ENCODE assay signal across 25 mouse cellular contexts in the genomic region with DNA sequence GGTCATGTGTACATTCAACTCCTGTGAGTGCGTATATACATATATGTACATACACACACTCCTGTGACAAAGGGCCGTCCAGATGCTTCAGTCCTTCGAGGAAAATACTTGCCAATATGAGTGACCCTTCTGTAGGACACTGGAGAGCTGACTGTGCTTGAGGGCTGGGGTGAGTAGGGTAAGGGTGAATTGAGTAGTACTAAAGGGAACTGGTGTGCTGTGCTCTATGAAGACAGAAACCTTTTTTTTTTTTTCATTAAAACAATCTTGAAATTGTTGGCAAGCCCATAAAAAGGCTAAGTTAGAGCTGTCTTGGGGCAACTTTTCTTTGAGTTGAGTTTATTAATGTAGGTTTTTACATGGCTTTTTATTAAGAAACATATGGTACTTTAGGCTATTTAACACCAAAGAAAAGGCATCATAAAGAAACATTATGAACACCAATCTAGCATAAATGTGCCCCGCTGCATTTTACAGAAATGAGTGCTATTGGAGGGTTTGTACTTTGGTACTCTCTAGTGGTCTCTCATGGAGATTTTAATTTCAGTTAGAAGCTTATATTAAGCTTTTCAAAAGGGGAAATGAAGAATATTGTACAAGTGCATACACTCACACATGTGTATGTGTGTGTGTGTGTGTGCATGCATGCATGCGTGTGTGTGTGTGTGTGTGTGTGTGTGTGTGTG.
"Had no signal": no experiment of that assay in that cellular context is flagged by ENCODE, and none has a peak within 500 bp of the region (broad histone marks: within the 10 kb centered on the region; RNA-seq: fewer than 3 reads in every experiment).

No protein-coding gene starts in this region.

- H3K27ac ChIP-seq: gastrocnemius, adult 2 months; heart, adult 2 months; heart, embryonic 13.5 days; heart, embryonic 15.5 days; hindbrain, embryonic 10.5 days; hindbrain, embryonic 12.5 days; hindbrain, embryonic 14.5 days; intestine, embryonic 15.5 days; layer of hippocampus, adult 2 months; left cerebral cortex, adult 2 months; liver, embryonic 13.5 days had no signal

- H3K36me3 ChIP-seq: heart, embryonic 13.5 days; heart, embryonic 15.5 days; hindbrain, embryonic 10.5 days; hindbrain, embryonic 12.5 days; intestine, embryonic 15.5 days; liver, embryonic 13.5 days had no signal

- H3K9ac ChIP-seq: heart, embryonic 13.5 days; heart, embryonic 15.5 days; hindbrain, embryonic 12.5 days; hindbrain, embryonic 14.5 days; intestine, embryonic 15.5 days; liver, embryonic 13.5 days had no signal

- DNase-seq: gastrocnemius, adult 2 months; gastrocnemius, postnatal 10 days; gastrocnemius, postnatal 25 days; heart, adult 2 months; heart, postnatal 4 days; kidney, adult 18-20 months; kidney, adult 8-10 months; kidney, postnatal 10 days; kidney, postnatal 25 days; kidney, postnatal 4 days; liver; liver, embryonic 13.5 days had no signal

- H3K27me3 ChIP-seq: heart, embryonic 13.5 days; heart, embryonic 15.5 days; hindbrain, embryonic 12.5 days; intestine, embryonic 15.5 days; liver, embryonic 13.5 days had no signal

- H3K9me3 ChIP-seq: heart, embryonic 15.5 days; hindbrain, embryonic 10.5 days; hindbrain, embryonic 12.5 days; intestine, embryonic 15.5 days; liver, embryonic 13.5 days had no signal

- H3K4me1 ChIP-seq: heart, embryonic 13.5 days; heart, embryonic 15.5 days; hindbrain, embryonic 10.5 days; hindbrain, embryonic 12.5 days; intestine, embryonic 15.5 days; liver, embryonic 13.5 days had no signal

- ATAC-seq: hindbrain, embryonic 16.5 days; inflammation-experienced regulatory T-cells, adult 6 months; intestine, embryonic 15.5 days; intestine, postnatal 0 days had no signal

- H3K4me3 ChIP-seq: gastrocnemius, adult 2 months; heart, adult 2 months; heart, embryonic 13.5 days; heart, embryonic 15.5 days; hindbrain, embryonic 10.5 days; hindbrain, embryonic 12.5 days; intestine, embryonic 15.5 days; layer of hippocampus, adult 2 months; left cerebral cortex, adult 2 months; liver, embryonic 13.5 days had no signal

- H3K4me2 ChIP-seq: heart, embryonic 11.5 days; heart, embryonic 13.5 days; heart, embryonic 15.5 days; hindbrain, embryonic 12.5 days; hindbrain, embryonic 14.5 days; intestine, embryonic 15.5 days; liver, embryonic 11.5 days; liver, embryonic 13.5 days had no signal
